Mouse (Mus musculus) brain, embryonic 14.5 days (tissue): ENCODE measurements around the gene Rarg.

ENCODE experiments used
- CTCF ChIP-seq: fragments of 200-500 bp; IDR thresholded peaks from 2 replicates; pipeline ENCODE4 v1.5.1; 2012; ENCODE audit warnings: inconsistent platforms, mild to moderate bottlenecking, moderate library complexity, borderline replicate concordance; ENCODE audit not compliant: insufficient read depth, insufficient read length; ENCODE audit errors: extremely low read depth
- POLR2A ChIP-seq: fragments of 200-500 bp; IDR thresholded peaks from 2 replicates; pipeline ENCODE4 v1.6.1; 2012; ENCODE audit warnings: mild to moderate bottlenecking, inconsistent platforms, borderline replicate concordance; ENCODE audit not compliant: poor library complexity, insufficient read depth, insufficient read length, severe bottlenecking; ENCODE audit errors: extremely low read depth

GRCm38 (mm10) chr15:102191699-102192098 is 65.6 kb downstream of the Rarg start:
- TF ChIP-seq POLR2A (no peak), CTCF (no peak)
